Mouse (Mus musculus) midbrain, embryonic 11.5 days (tissue): ENCODE measurements around the gene Ercc6l. TPM values are rescaled to one million over a fixed set of nuclear protein-coding genes. Genes with fewer than 3 reads are reported as not detected.
"Not testable (repeated sequence)": the region's sequence is repeated elsewhere in the genome, so short reads cannot be mapped to it uniquely, and the experiment has no call there.

ENCODE experiments used
- ATAC-seq: fragments of 200-750 bp; cut with Nextera tagmentation; 2 replicates; pipeline ENCODE4 v1.8.0; 2017; ENCODE audit warnings: moderate TSS enrichment, moderate library complexity; ENCODE audit not compliant: low FRiP score
- DNase-seq: peaks from one replicate; pipeline ENCODE4 v3.0.0; 2015; ENCODE audit warnings: low spot score; ENCODE audit errors: missing footprints
- H3K27ac ChIP-seq: fragments of 300-500 bp; sonication (generic); 2 replicates; pipeline ENCODE4 v1.5.1; 2014; ENCODE audit warnings: low read depth, low read length
- H3K27me3 ChIP-seq: fragments of 300-500 bp; sonication (generic); 2 replicates; pipeline ENCODE4 v1.6.1; 2014; ENCODE audit warnings: mild to moderate bottlenecking, low read length, moderate library complexity, mixed read lengths; ENCODE audit not compliant: control insufficient read depth, insufficient read depth
- H3K36me3 ChIP-seq: fragments of 300-500 bp; sonication (generic); 2 replicates; pipeline ENCODE4 v1.6.1; 2014; ENCODE audit warnings: mild to moderate bottlenecking, low read length, moderate library complexity, mixed read lengths; ENCODE audit not compliant: control insufficient read depth, insufficient read depth
- H3K4me1 ChIP-seq: fragments of 300-500 bp; sonication (generic); 2 replicates; pipeline ENCODE4 v1.6.1; 2014; ENCODE audit warnings: low read length; ENCODE audit not compliant: control insufficient read depth, insufficient read depth
- H3K4me2 ChIP-seq: fragments of 300-500 bp; sonication (generic); 2 replicates; pipeline ENCODE4 v1.6.1; 2014; ENCODE audit warnings: mild to moderate bottlenecking, moderate library complexity
- H3K4me3 ChIP-seq: fragments of 300-500 bp; sonication (generic); 2 replicates; pipeline ENCODE4 v1.5.1; 2014; ENCODE audit warnings: low read depth, low read length
- H3K9ac ChIP-seq: fragments of 300-500 bp; sonication (generic); 2 replicates; pipeline ENCODE4 v1.6.1; 2014; ENCODE audit warnings: low read length
- H3K9me3 ChIP-seq: fragments of 300-500 bp; sonication (generic); 2 replicates; pipeline ENCODE4 v1.6.1; 2016; ENCODE audit warnings: low read length; ENCODE audit not compliant: control insufficient read depth
- WGBS: fragments of 180-500 bp; shearing (Covaris S2); extraction: QIAGEN DNeasy Blood & Tissue Kit; methylation state at CpG from one replicate; pipeline ENCODE4 v1.1.7; 2014; 5-methylcytosine and 5-hydroxymethylcytosine counted together
- polyA plus RNA-seq: library from polyadenylated mRNA; unstranded; fragments of >200 nt; fragmentation: Nextera tagmentation; extraction: Ambion mirVana; gene quantifications from 2 replicates; pipeline ENCODE4 v1.2.1, GENCODE M21; 2014

The Ercc6l gene
- polyA plus RNA-seq, 1 experiment from 2014 or later = 19.9 TPM

DNA sequence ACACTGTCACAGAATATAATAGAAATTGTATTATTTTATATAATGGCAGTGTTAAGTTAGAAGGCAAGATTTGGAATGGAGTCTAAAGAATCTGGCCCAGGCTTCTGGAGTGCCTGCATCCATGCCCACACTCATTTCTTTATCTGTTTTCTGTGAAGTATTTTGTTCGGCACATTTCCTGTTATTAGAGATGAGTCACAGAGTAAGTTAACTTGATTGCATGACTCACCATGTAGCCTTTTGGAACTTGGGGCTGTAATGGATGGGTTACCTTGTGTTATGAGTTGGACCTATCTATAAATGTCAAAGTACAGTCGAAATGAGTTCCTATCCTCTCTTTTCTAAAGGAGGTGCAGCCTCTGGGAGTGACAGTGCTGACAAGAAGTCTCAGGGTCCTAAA lies 35.6 kb downstream of the Ercc6l start:
- no peaks in the 10 kb centered on the region for H3K4me1 ChIP-seq
- peaks cover 5% of the 10 kb centered on the region; the same call in 1 of the 2 replicates for H3K36me3 ChIP-seq
- 89% methylated on average over 2 of the region's 2 CpGs for WGBS
- H3K4me2 ChIP-seq = no peak overlapping the region
- H3K4me3 ChIP-seq = no peak overlapping the region
- no peak for DNase-seq
- no peak for ATAC-seq
- H3K9me3 ChIP-seq = no peaks in the 10 kb centered on the region
- no peak overlapping the region for H3K9ac ChIP-seq
- H3K27me3 ChIP-seq = no peaks in the 10 kb centered on the region; the same call in 1 of the 2 replicates
- H3K27ac ChIP-seq = no peak overlapping the region

DNA sequence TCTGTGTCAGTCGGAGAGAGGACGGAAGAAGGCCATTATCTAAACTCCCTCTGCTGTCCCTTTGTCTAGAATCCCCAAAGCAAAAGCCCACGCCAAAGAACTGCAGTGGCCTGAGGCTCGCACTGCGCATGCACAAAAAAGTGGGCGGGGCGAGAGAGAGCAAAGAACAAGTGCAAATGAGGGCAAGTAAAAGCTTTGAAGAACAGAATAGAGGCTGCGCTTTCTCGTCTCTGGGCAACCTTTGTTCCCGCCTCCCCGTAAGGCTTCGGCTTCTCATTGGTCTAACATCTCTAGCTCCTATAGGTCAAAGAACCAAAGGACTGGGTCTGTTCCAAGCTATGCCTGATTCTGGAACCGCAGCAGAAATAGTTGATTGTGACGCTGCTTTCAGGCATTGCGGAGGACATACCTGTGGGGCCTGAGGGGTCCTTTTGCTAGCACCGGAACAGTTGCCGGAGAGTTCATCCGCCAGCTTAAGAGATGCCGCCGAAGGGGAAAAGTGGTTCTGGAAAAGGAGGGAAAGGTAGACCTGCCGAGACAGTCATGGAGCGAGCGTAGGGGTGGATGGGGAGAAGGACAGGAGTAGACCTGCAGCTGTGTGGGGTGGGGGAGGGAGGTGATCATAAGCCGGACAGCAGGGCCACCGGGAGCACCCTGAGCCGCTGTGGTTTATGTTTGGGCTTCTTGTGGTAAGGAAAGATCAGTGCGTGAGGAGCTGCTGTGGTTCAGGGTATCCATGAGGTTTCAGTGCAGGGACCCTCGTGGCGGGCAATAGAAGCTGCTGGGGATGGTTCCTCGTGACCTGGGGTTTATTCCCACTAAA lies 37.6 kb downstream of the Ercc6l start, which contains the start of gene Pin4:
Pin4 (plus strand) TSS at position 406 of the 823 bp plus-strand sequence.
- H3K9me3 ChIP-seq = no peaks in the 10 kb centered on the region
- H3K9ac ChIP-seq = peak within 1 kb of the TSS; percentile 59
- H3K4me1 ChIP-seq = no peaks in the 10 kb centered on the region
- peak; percentile 99 for DNase-seq
- H3K36me3 ChIP-seq = 0 out of 2 replicates have a peak, but pooled peaks cover under 1% of the 10 kb centered on the region
- WGBS = 13% methylated on average over 30 of the region's 30 CpGs
- peak; percentile 99 for ATAC-seq
- peak within 1 kb of the TSS; percentile 42 for H3K4me3 ChIP-seq
- peak within 1 kb of the TSS; percentile 25; the same call in 1 of the 2 replicates for H3K27ac ChIP-seq
- H3K4me2 ChIP-seq = peak within 1 kb of the TSS; percentile 55
- H3K27me3 ChIP-seq = no peaks in the 10 kb centered on the region; the same call in none of the 2 replicates

DNA sequence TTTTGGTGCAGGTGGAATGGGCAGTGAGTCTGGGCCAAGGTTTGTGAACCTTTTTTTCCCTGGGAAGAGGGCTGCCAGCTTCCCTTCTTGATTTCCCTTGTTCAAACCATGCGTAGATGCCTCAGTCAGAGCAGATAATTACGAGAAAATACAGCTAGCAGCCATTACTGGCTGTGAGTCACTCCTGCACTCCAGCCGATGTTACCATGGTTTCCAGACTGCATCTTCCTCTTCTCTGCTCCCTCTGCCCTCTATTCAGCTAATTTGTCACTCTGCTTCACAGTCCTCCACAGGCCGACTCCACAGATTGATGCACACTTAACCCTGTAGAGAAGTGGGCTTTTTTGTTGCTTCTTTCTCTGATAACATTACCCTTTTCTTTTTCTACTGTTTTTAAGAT lies 41.2 kb downstream of the Ercc6l start:
- H3K27me3 ChIP-seq = peaks cover 7% of the 10 kb centered on the region

DNA sequence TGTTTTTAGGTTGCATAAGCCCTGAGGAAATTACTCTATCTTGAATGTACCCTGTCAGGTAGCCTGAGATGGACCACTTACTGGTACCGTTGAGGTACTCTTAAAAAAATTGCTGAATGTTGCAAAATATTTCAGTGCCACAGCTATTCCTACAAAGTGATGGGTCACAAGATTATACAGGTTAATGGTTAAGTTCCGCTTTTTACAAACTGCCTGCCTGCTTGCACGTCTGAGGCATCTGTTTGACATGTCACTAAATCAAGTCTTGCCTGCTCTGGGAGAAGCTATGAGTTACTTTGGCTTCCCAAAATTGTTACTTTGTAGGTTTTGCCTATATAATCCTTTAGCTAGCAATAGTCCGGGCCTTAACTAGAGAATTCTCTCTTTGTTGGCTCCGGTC lies 47.5 kb downstream of the Ercc6l start:
- WGBS = 82% methylated on average over 5 of the region's 5 CpGs
- H3K27me3 ChIP-seq, ATAC-seq, H3K9me3 ChIP-seq, DNase-seq, H3K4me2 ChIP-seq, H3K36me3 ChIP-seq, H3K27ac ChIP-seq, H3K4me1 ChIP-seq, H3K4me3 ChIP-seq, H3K9ac ChIP-seq: not testable (repeated sequence)

More for the DNA sequence above, 41.2 kb downstream of the Ercc6l start:
- no peak overlapping the region for H3K4me3 ChIP-seq
- H3K4me1 ChIP-seq = no peaks in the 10 kb centered on the region
- no peak overlapping the region for H3K4me2 ChIP-seq
- H3K9me3 ChIP-seq = no peaks in the 10 kb centered on the region
- DNase-seq (no peak), ATAC-seq (no peak)
- H3K9ac ChIP-seq = no peak overlapping the region
- WGBS = 38% methylated on average over 4 of the region's 4 CpGs
- no peaks in the 10 kb centered on the region for H3K36me3 ChIP-seq
- no peak overlapping the region for H3K27ac ChIP-seq

DNA sequence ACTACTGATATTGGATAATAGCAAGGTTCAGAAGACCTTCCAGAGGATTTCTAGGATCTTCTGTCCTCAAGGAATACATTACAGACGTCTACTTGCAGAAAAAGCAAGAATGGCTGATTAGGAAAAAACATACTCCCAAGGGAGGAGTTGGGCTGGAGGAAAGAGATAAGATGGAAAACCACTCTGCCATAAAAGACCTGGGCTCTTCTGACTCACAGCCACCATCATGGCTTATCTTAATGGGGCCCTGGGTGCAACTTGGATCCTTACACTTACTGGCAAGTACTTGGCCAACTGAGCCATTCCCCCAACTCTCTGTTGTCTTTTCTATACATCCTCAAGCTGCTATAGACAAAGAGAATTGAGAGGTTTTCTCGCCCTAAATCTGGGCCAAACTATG lies 53.1 kb downstream of the Ercc6l start:
- H3K4me1 ChIP-seq, H3K36me3 ChIP-seq, H3K9ac ChIP-seq, H3K4me2 ChIP-seq, DNase-seq, H3K27ac ChIP-seq, H3K27me3 ChIP-seq, H3K4me3 ChIP-seq, ATAC-seq, H3K9me3 ChIP-seq: not testable (repeated sequence)
- WGBS = 64% methylated on average over 2 of the region's 2 CpGs

DNA sequence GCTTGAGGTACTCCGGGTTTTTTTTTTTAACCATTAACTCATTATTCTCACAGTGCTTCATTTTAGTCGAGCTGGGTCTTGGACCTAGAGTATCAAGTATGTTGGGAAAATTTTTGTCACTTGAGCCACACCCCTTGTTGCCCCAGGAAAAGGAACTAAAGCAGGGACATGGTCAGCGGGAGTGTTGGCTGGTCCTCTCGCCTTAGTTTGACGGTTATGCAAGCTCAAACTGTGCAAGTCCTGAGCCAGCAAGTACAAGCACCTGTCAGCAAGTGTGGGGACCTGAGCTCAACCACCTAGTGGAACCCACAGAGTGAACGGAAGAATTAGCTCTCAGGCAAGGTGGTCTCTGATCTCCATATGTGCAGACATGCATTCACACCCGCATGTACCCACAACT lies 55.0 kb downstream of the Ercc6l start:
- Histone ChIP-seq H3K4me1 (no peaks in the 10 kb centered on the region), H3K27me3 (no peaks in the 10 kb centered on the region), H3K4me2 (no peak overlapping the region), H3K9me3 (no peaks in the 10 kb centered on the region), H3K4me3 (no peak overlapping the region), H3K27ac (no peak overlapping the region), H3K9ac (no peak overlapping the region), H3K36me3 (no peaks in the 10 kb centered on the region)
- DNase-seq = no peak
- WGBS = 62% methylated on average over 7 of the region's 7 CpGs
- no peak for ATAC-seq

DNA sequence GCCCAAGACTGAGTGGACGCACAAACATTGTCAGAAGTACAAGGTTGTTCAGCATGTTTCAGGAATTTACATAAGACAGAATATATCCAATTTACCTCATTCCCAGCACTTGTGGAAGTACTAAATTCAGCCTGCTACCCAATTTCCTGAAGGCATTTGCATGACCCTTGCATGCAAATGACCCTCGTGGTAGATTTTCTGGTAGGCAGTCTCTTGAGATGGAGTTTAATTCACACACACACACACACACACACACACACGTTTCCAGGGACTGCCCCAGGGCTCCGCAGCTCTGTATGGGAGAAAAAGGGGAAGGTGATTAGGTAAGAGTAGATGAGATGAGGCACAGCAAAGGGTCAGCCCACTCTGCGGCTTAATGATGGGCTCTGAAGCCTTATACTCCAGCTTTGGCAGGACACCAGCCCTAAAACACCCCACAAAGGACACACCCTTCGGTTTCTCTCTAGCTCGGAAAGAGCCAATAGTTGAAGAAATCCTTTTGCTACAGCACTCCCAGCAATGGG lies 62.4 kb downstream of the Ercc6l start:
- Histone ChIP-seq H3K27ac (no peak overlapping the region), H3K4me2 (no peak overlapping the region), H3K36me3 (no peaks in the 10 kb centered on the region), H3K4me3 (no peak overlapping the region), H3K9ac (no peak overlapping the region), H3K9me3 (no peaks in the 10 kb centered on the region), H3K4me1 (no peaks in the 10 kb centered on the region), H3K27me3 (peaks cover 3% of the 10 kb centered on the region; the same call in 1 of the 2 replicates)
- ATAC-seq (no peak), DNase-seq (no peak)
- WGBS = 78% methylated on average over 7 of the region's 7 CpGs

Other genes starting within 250 kb of the Ercc6l start
- gene Rtl5, start 85.8 kb downstream of the Ercc6l start, polyA plus RNA-seq = 3.2 and 3.5 TPM in 2 replicates
- gene Pin4, start 37.6 kb downstream of the Ercc6l start, polyA plus RNA-seq = 70.8 and 78.5 TPM in 2 replicates
- 657 and 675 TPM in 2 replicates for gene Rps4x, start 32.3 kb upstream of the Ercc6l start, polyA plus RNA-seq
- gene Cited1, start 95.1 kb upstream of the Ercc6l start, polyA plus RNA-seq = 7.1 and 9.4 TPM in 2 replicates